Mouse (Mus musculus) liver, adult (tissue): Measurements from ENCODE around the gene B4galnt3.

Experiments
- GATA4 ChIP-seq: IDR thresholded peaks from 2 replicates; pipeline ENCODE4 v1.6.1; 2014; ENCODE audit warnings: mild to moderate bottlenecking, low read length; ENCODE audit not compliant: insufficient replicate concordance

B4galnt3 gene

GRCm38 (mm10) chr6:120289430-120289829 lies 4.9 kb downstream of the B4galnt3 start:
- no peak for TF ChIP-seq GATA4

GRCm38 (mm10) chr6:120288541-120288940 lies 5.8 kb downstream of the B4galnt3 start:
- no peak for TF ChIP-seq GATA4

GRCm38 (mm10) chr6:120287279-120287678 lies 7.1 kb downstream of the B4galnt3 start:
- TF ChIP-seq GATA4, result no peak

DNA sequence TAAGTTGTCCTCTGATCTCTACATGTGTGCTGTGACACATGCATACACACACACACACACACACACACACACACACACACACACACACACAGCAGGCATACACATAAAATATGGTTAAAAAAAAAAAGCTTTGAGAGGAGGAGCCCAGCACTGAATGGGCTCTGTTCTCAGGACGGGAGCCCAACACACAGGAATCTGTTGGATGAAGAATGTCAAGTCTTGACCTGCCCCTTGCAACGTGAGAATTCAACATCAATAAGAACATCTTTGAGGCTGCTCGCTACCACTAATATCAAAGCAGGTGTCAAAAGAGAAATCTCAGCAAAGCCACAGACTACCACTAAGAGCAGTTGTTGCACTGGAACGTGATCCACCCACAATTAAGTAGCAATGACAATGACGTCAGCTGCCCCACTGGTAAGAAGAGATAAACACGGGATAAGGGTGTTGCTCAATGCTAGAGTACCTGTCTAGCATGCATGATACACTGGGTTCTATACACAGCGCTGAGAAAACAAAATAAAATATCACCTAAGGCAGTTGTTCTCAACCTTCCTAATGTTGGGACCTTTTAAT lies 17.4 kb downstream of the B4galnt3 start:
- TF ChIP-seq GATA4, result no peak

DNA sequence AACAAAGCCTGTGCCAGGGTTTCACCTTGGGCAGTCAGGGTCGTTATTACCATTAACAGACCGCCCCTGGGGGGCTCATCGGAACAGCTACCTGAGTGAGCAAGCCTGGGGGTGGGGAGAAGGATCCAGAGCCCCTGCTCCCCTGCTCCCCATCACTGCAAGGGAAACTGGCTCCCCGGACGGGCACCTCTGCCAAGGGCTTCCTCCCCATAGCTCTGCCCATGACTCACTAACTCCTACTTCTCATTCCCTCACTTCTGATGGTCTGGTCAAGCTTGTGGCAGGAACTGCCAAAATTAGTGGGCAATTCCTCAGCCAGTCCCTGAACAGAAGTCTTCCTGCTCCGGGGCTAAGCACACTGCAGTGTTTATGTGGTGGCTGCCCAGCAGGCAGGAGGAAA lies 19.1 kb downstream of the B4galnt3 start:
- TF ChIP-seq GATA4, result no peak

DNA sequence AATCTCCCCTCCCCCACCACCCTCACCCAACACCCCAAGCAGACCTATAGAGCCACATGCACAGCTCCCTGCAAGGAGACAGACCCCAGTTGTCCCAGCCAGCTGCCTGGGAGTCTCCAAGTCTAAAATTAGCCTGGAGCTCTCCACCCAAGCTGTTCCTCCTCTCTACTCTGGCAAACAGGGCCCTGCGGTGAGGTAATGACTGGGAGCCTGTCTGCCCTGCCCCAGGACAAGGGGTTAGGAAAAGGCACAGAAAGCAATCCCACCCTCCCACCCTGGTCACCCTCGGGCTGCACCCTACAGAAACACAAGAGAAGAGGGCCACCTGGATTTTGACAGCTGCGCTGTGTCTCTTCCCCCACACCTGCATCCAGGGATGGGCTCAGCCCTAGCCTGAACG lies 19.5 kb downstream of the B4galnt3 start:
- no peak for TF ChIP-seq GATA4

DNA sequence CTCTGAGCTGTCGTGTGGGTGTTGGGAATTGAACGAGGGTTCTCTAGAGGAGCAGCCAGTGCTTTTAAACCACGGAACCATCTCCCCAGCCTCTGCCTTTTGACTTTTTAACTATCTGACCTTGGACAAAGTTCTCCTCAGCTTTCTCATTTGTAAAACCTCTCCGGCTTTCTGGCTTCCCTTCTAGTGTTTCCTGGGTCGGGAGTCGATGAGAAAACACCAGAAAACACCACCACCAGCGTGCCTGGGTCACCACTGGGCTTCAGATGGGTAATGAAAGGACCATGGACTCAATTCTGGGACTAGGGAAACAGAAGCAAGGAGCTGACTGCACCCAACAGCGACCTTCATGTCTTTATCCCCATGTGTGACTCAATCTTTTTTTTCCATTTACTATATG lies 20.2 kb downstream of the B4galnt3 start:
- no peak for TF ChIP-seq GATA4

- no peak for TF ChIP-seq GATA4
These were observed 30.2 kb downstream of the B4galnt3 start for GRCm38 (mm10) chr6:120264151-120264550.

DNA sequence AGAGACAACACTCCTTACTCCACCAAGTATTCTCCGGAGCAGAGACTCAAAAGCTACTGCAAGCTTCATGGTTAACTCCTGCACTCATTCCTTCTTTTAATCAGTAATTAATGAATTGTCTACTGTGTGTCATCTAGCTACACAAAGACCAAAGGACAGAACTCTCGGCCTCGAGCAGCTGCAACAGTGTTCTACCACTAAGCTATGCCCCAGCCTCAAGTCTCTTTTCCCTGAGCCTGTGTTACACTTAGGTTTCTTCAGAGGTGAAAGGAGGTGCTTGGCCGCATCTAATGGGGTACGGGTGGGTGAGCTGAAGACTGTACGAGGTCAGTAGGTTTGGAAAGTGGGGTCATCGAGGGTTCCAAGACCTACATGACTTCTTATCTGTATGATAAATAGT lies 30.8 kb downstream of the B4galnt3 start:
- TF ChIP-seq GATA4, result no peak

DNA sequence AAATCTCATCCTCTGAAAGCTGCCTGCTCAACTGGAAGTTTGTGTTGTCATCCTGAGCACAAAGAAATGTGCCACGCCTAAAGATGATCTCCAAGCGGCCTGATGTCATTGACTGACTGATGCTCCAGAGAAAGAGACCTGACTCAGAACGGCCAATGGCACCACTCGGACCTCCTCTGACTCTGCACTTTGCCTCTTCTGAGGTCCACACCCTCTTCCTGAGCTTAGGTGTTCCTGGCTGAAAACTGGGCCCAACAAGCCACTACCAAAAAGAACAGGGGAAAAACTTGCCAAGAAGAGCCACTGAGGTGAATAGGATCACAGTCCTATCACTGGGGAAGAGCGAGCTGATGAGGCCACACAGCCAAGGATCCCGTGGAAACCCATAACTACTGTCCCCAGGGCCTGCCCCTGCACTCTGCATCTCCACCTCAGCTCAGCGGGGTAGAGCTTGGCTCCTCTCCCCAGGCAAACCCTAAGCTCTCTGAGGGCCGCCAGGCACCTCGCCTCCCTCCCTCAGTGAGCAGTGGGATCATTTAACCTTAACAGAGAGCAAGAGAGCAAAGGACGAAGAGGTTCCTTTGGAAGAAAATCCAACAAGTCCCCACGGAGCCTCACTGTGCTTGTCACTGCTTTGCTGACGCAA lies 31.4 kb downstream of the B4galnt3 start:
- TF ChIP-seq GATA4, result no peak

- no peak for TF ChIP-seq GATA4
These were observed 34.9 kb downstream of the B4galnt3 start for GRCm38 (mm10) chr6:120259481-120259880.

- TF ChIP-seq GATA4, result no peak
These were observed 37.9 kb downstream of the B4galnt3 start for GRCm38 (mm10) chr6:120256431-120256935.

- no peak for TF ChIP-seq GATA4
These were observed 38.7 kb downstream of the B4galnt3 start for GRCm38 (mm10) chr6:120255701-120256100.

- no peak for TF ChIP-seq GATA4
These were observed 39.2 kb downstream of the B4galnt3 start for GRCm38 (mm10) chr6:120255144-120255543.

DNA sequence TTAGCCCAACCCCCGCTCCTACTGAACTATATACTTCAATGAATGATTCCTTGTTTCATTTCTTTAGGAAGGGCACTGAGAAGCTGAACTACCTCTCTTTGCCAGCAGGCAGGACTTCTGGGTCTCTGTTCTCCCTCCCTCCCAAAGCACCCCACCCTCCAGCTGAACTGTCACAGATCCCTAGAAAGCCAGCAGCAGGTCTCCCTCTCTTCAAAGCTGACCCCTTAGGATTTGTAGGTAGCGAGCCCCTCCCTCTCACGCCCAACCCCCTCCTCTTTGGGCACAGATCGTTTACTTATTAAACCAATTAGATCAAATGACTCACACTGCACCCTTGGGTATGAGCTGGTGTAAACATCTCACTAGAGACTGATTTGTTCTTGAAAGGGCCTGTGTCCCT lies 39.7 kb downstream of the B4galnt3 start:
- TF ChIP-seq GATA4, result no peak

DNA sequence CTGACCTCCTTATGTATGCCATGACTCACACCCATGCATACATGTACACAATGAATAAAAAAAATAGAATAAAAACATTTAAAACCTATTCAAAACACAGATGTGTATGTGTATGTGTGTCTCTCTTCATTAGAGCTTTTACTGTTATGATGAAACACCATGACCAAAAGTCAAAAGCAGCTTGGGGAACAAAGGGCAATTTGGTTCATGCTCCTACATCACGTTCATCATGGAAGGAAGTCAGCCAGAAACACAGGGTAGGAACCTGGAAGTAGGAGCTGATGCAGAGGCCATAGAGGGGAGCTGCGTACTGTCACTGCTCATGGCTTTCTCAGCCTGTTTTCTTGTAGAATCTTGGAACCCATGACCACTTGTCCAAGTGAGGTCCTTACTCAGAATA lies 41.6 kb downstream of the B4galnt3 start:
- no peak for TF ChIP-seq GATA4

DNA sequence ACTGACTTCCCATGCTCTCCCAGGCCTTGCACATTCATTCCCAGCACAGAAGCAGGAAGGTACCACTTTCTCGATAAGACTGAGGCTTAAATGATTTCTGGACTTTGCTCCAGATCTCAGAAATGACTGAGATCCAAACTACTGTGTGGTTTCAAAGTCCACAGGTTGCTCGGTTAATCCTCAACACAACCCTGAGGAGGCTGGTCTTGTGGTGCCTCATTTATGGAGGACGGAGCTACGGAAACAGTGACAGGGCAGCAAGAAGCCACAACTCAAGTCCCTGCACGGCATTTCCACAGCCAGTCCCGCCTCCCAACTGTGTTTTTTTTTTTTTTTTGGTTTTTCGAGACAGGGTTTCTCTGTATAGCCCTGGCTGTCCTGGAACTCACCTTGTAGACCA lies 43.3 kb downstream of the B4galnt3 start:
- TF ChIP-seq GATA4, result no peak
